ENCODE assay signal across 19 mouse cellular contexts in the genomic region with DNA sequence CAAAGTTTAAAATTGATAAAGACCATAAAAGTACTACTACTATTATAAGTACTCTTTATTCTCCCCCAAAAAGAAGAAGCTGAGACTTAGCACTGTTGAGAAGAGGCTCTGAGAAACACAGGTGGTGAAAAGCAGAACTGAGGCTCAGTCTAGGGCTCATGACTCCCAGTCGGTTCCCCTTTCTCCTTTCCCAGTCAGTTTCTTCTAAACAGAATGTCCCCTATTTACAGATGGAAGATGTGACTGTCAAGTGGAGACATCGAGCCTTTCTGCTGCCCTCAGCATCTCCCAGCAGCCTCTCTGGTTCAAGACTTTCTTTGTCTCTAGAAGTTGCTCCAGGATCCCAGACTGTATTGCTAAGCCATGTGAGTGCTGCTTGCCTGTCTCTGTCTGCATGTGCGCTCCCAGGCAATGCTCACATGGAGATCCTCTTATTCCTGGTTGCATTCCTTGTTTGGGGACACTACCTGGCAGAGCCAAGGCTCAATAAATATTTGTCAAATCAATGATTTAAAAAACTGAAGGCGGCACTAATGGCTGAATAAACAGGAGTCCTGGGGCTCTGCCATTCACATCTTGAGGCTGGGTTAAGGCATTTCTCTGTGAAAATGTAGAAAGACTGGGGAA. TPM values are rescaled to one million over a fixed set of nuclear protein-coding genes. Genes with fewer than 3 reads are reported as not detected.
DNase-seq lines count a peak whose midpoint lies in the region; ATAC-seq and TF ChIP-seq lines count a peak whose summit lies in the region.
"Had no signal": no experiment of that assay in that cellular context is flagged by ENCODE, and none has a peak within 500 bp of the region (broad histone marks: within the 10 kb centered on the region; RNA-seq: fewer than 3 reads in every experiment).

No protein-coding gene starts in this region.

- H3K4me3 ChIP-seq in heart, embryonic 10.5 days = no peak overlapping the region
- no peak overlapping the region for H3K4me3 ChIP-seq in liver, postnatal 0 days (ENCODE audit: low read depth, low read length)
- H3K4me3 ChIP-seq: lung, embryonic 15.5 days; midbrain, embryonic 15.5 days; neural tube, embryonic 13.5 days; stomach, embryonic 15.5 days had no signal

- H3K9ac ChIP-seq in liver, postnatal 0 days (replicated peaks) = no peak overlapping the region
- H3K9ac ChIP-seq: lung, embryonic 15.5 days; midbrain, embryonic 15.5 days; neural tube, embryonic 13.5 days; stomach, embryonic 15.5 days had no signal

- H3K27me3 ChIP-seq in heart, embryonic 10.5 days (ENCODE audit: insufficient read depth, poor library complexity, severe bottlenecking) = no peaks in the 10 kb centered on the region
- no peaks in the 10 kb centered on the region for H3K27me3 ChIP-seq in liver, postnatal 0 days (ENCODE audit: insufficient read depth, low read length)
- H3K27me3 ChIP-seq: lung, embryonic 15.5 days; midbrain, embryonic 15.5 days; neural tube, embryonic 13.5 days; stomach, embryonic 15.5 days had no signal

- H3K36me3 ChIP-seq in heart, embryonic 10.5 days = no peaks in the 10 kb centered on the region
- H3K36me3 ChIP-seq in liver, postnatal 0 days (replicated peaks; ENCODE audit: insufficient read depth, low read length) = no peaks in the 10 kb centered on the region
- H3K36me3 ChIP-seq: G1E; lung, embryonic 15.5 days; midbrain, embryonic 15.5 days; neural tube, embryonic 13.5 days; stomach, embryonic 15.5 days had no signal

- H3K4me2 ChIP-seq in liver, postnatal 0 days (ENCODE audit: low read depth, low read length) = no peak overlapping the region
- H3K4me2 ChIP-seq: lung, embryonic 15.5 days; midbrain, embryonic 15.5 days; neural tube, embryonic 13.5 days; stomach, embryonic 15.5 days had no signal

- WGBS in heart, embryonic 10.5 days = 80% methylated on average over 4 of the region's 4 CpGs
- 24% methylated on average over 4 of the region's 4 CpGs for WGBS in liver, postnatal 0 days (ENCODE audit: insufficient replicate concordance)

- peak; percentile 67 for ATAC-seq in liver, postnatal 0 days
- ATAC-seq in neutrophil, adult 5-6 weeks (ENCODE audit: extremely low read depth, insufficient number of reproducible peaks, low FRiP score, poor library complexity, severe bottlenecking) = peak; percentile 78
- ATAC-seq: midbrain, embryonic 15.5 days had no signal

- peak; percentile 97 for DNase-seq in heart, adult 11 months
- no peak for DNase-seq in heart, embryonic 10.5 days (ENCODE audit: low spot score)
- peak; percentile 22 for DNase-seq in liver, postnatal 0 days
- no peak for DNase-seq in liver
- peak; percentile 39 for DNase-seq in c-Kit-positive CD71-negative TER-119-negative erythroid progenitor cells, embryonic 14.5 days (ENCODE audit: low read depth)
- DNase-seq in right cerebral cortex, postnatal 4 days = no peak
- no peak for DNase-seq in kidney, postnatal 25 days
- DNase-seq: cerebellum, adult 9-11 months; gastrocnemius, postnatal 14 days; kidney, postnatal 36 days; left cerebral cortex, postnatal 4 days; retina, postnatal 1 day; thymus, postnatal 36 days had no signal

- no peaks in the 10 kb centered on the region for H3K9me3 ChIP-seq in heart, embryonic 10.5 days
- H3K9me3 ChIP-seq in liver, postnatal 0 days (ENCODE audit: low read length) = no peaks in the 10 kb centered on the region
- H3K9me3 ChIP-seq: G1E; lung, embryonic 15.5 days; midbrain, embryonic 15.5 days; neural tube, embryonic 13.5 days; stomach, embryonic 15.5 days had no signal

- H3K27ac ChIP-seq in heart, embryonic 10.5 days = no peak overlapping the region
- H3K27ac ChIP-seq in liver, postnatal 0 days (ENCODE audit: low read depth) = no peak overlapping the region
- H3K27ac ChIP-seq: lung, embryonic 15.5 days; midbrain, embryonic 15.5 days; neural tube, embryonic 13.5 days; stomach, embryonic 15.5 days had no signal

- no peak for TF ChIP-seq EP300 in liver, postnatal 0 days (IDR thresholded peaks at IDR 0.05; ENCODE audit: low read depth)

- no peak for TF ChIP-seq CTCF in liver, postnatal 0 days (IDR thresholded peaks at IDR 0.05; ENCODE audit: low read depth)

- peaks cover 6% of the 10 kb centered on the region; the same call in 1 of the 2 replicates for H3K4me1 ChIP-seq in heart, embryonic 10.5 days
- peaks cover 11% of the 10 kb centered on the region; the same call in 1 of the 2 replicates for H3K4me1 ChIP-seq in liver, postnatal 0 days (ENCODE audit: insufficient read depth)
- H3K4me1 ChIP-seq: midbrain, embryonic 15.5 days; neural tube, embryonic 13.5 days; stomach, embryonic 15.5 days had no signal

RNA-seq across cellular contexts. Expression of gene Adtrp, which starts 36.3 kb away (rescaled TPM):
- polyA plus RNA-seq in heart, embryonic 10.5 days (2016; fragmentation: Nextera tagmentation; extraction: Ambion mirVana) = 0.17 and 0.60 TPM in 2 replicates
- polyA plus RNA-seq in liver, postnatal 0 days (2015; fragmentation: Nextera tagmentation; extraction: Ambion mirVana) = 94.2 and 94.5 TPM in 2 replicates
- total RNA-seq in neutrophil, adult 5-6 weeks (2017) = 1.2 TPM in 1 of 2 replicates, not detected in the other
- total RNA-seq: G1E; left cerebral cortex, postnatal 4 days had no signal
- polyA plus RNA-seq: G1E; midbrain, embryonic 15.5 days had no signal

Comparison
In these comparisons a context has a peak if more than half of its experiments do, and no peak if none do; other contexts are left out.
1. DNase-seq: peak in heart, adult 11 months (single experiment), liver, postnatal 0 days (single experiment) and c-Kit-positive CD71-negative TER-119-negative erythroid progenitor cells, embryonic 14.5 days (single experiment); none in heart, embryonic 10.5 days (single experiment), liver (single experiment), right cerebral cortex, postnatal 4 days (single experiment) and kidney, postnatal 25 days (0 of 2).
2. RNA of gene Adtrp, which starts 36.3 kb away (polyA plus RNA-seq): 94.2 to 94.5 TPM in liver, postnatal 0 days; 0.17 to 0.60 TPM in heart, embryonic 10.5 days; every median in the first group is over 10 times any median in the second.